Mouse (Mus musculus) liver, embryonic 14.5 days (tissue): ENCODE measurements around the gene Fam19a2.

ENCODE experiments used
- CTCF ChIP-seq: IDR thresholded peaks from 2 replicates; pipeline ENCODE4 v1.5.1; 2016; ENCODE audit warnings: antibody characterized with exemption, low read depth, control low read depth
- EP300 ChIP-seq: IDR thresholded peaks from 2 replicates; pipeline ENCODE4 v1.6.1; 2016; ENCODE audit warnings: antibody characterized with exemption, low read depth

- TF ChIP-seq CTCF (no peak), EP300 (no peak)
Measured at GRCm38 (mm10) chr10:123514749-123515148, 251.0 kb downstream of the Fam19a2 start.
